Mouse (Mus musculus): ENCODE measurements around the gene Rabgef1. TPM values are rescaled to one million over a fixed set of nuclear protein-coding genes. Genes with fewer than 3 reads are reported as not detected.

Rabgef1 gene
- total and polyA plus RNA-seq, 3 experiments, result 25.8 to 35.1 TPM; not detected in 1

DNA sequence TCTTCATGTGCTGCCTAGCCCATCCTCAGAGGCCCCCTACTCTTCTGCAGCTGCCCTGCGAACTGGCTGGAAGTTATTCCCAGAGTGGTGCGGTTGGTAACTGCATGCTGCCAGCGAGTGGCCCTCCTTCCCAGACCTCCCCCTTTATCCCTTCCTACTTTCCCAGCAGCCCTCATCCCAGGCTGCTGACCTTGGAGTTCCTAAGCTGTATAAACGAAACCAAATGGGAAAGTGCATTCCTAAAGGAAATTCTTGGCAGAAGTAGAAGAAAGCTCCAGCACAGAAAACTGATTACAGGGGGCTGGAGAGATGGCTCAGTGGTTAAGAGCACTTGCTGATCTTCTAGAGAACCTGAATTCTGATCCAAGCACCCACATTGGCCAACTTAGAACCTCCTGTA is 29.6 kb upstream of the Rabgef1 start:
- Histone ChIP-seq H3K4me3 (ENCODE audit: control insufficient read depth in 1 of 2, insufficient read depth in 1 of 2, low read depth in 2 of 2, low read length in 2 of 2) (no peak overlapping the region), H3K79me2 (ENCODE audit: control insufficient read depth, insufficient read depth, low read length, poor library complexity) (peaks cover 1% of the 10 kb centered on the region; the same call in 1 of the 2 replicates), H3K36me3 (ENCODE audit: control insufficient read depth in 1 of 2, insufficient read depth in 2 of 2, low read length in 2 of 2) (peaks cover 0 to 11% of the 10 kb centered on the region in 2 experiments; a peak in 2 of 4 replicates), H3K27ac (ENCODE audit: control insufficient read depth, low read depth, low read length) (no peak overlapping the region), H3K27me3 (ENCODE audit: control insufficient read depth in 1 of 2, insufficient read depth in 2 of 2, low read length in 2 of 2) (no peaks in the 10 kb centered on the region), H3K9me3 (replicated peaks; ENCODE audit: insufficient read depth, low read length) (no peaks in the 10 kb centered on the region), H3K9ac (ENCODE audit: control insufficient read depth, low read depth, low read length, poor library complexity, severe bottlenecking) (no peak overlapping the region), H3K4me1 (ENCODE audit: control insufficient read depth in 1 of 2, insufficient read depth in 2 of 2, low read length in 2 of 2) (peaks cover 0 to 13% of the 10 kb centered on the region in 2 experiments)
- TF ChIP-seq ZNF384 (IDR thresholded peaks at IDR 0.05; ENCODE audit: low read depth, low read length) (no peak), UBTF (IDR thresholded peaks at IDR 0.05; ENCODE audit: borderline replicate concordance, insufficient read depth, low read depth, low read length) (no peak), ZMIZ1 (IDR thresholded peaks at IDR 0.05; ENCODE audit: low read depth, low read length) (no peak), ZC3H11A (IDR thresholded peaks at IDR 0.05; ENCODE audit: low read depth, low read length) (no peak), ETS1 (IDR thresholded peaks at IDR 0.05; ENCODE audit: low read depth, low read length) (no peak), MAFK (IDR thresholded peaks at IDR 0.05; ENCODE audit: borderline replicate concordance, low read depth, low read length) (no peak), JUND (IDR thresholded peaks at IDR 0.05; ENCODE audit: low read depth, low read length) (no peak), POLR2A (IDR thresholded peaks at IDR 0.05; ENCODE audit: control insufficient read depth in 1 of 2, insufficient read depth in 1 of 2, low read depth in 1 of 2, low read length in 2 of 2, poor library complexity in 1 of 2) (no peak), POLR2AphosphoS5 (IDR thresholded peaks at IDR 0.05; ENCODE audit: borderline replicate concordance, low read depth, low read length) (no peak), MYB (IDR thresholded peaks at IDR 0.05; ENCODE audit: low read depth, low read length) (no peak), RAD21 (IDR thresholded peaks at IDR 0.05; ENCODE audit: low read depth, low read length) (no peak), CHD2 (IDR thresholded peaks at IDR 0.05; ENCODE audit: low read length) (no peak), EP300 (IDR thresholded peaks at IDR 0.05; ENCODE audit: low read depth in 1 of 2, low read length in 2 of 2) (no peak), CHD1 (IDR thresholded peaks at IDR 0.05; ENCODE audit: low read depth, low read length) (no peak), MEF2A (IDR thresholded peaks at IDR 0.05; ENCODE audit: extremely low read depth, insufficient replicate concordance, low read depth, low read length, poor library complexity, severe bottlenecking) (no peak), TBP (IDR thresholded peaks at IDR 0.05; ENCODE audit: low read depth, low read length) (no peak), E2F4 (IDR thresholded peaks at IDR 0.05; ENCODE audit: borderline replicate concordance, low read depth, low read length) (no peak), GABPA (IDR thresholded peaks at IDR 0.05; ENCODE audit: low read depth, low read length) (no peak), MYC (IDR thresholded peaks at IDR 0.05; ENCODE audit: low read depth, low read length) (no peak)
- no peak for DNase-seq (ENCODE audit: low read depth, low spot score)

DNA sequence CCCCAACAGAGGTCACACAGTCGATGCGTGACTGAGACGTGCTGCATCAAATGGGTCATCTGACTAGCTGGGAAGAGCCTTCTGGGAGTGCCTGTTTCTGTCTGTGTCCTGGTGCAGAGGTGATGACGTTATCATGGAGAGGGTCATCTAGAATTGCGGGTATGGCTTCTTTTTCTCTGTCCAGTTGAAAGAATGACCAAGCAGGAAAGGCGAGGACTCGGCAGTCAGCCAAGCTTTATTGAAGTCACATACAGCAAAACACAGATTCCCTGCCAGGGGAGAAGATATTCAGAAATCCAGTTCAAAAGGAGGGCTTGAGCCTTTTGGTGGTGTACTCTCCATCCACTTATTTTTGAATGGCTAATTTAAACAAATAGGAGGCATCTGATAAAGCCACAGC is 28.5 kb upstream of the Rabgef1 start:
- Histone ChIP-seq H3K79me2 (ENCODE audit: control insufficient read depth, insufficient read depth, low read length, poor library complexity) (peaks cover 1% of the 10 kb centered on the region; the same call in 1 of the 2 replicates), H3K36me3 (ENCODE audit: control insufficient read depth in 1 of 2, insufficient read depth in 2 of 2, low read length in 2 of 2) (peaks cover 0 to 11% of the 10 kb centered on the region in 2 experiments; a peak in 2 of 4 replicates), H3K9ac (ENCODE audit: control insufficient read depth, low read depth, low read length, poor library complexity, severe bottlenecking) (no peak overlapping the region), H3K27ac (ENCODE audit: control insufficient read depth, low read depth, low read length) (no peak overlapping the region), H3K9me3 (replicated peaks; ENCODE audit: insufficient read depth, low read length) (no peaks in the 10 kb centered on the region), H3K4me3 (ENCODE audit: control insufficient read depth in 1 of 2, insufficient read depth in 1 of 2, low read depth in 2 of 2, low read length in 2 of 2) (no peak overlapping the region), H3K27me3 (ENCODE audit: control insufficient read depth in 1 of 2, insufficient read depth in 2 of 2, low read length in 2 of 2) (no peaks in the 10 kb centered on the region), H3K4me1 (ENCODE audit: control insufficient read depth in 1 of 2, insufficient read depth in 2 of 2, low read length in 2 of 2) (peaks cover 0 to 13% of the 10 kb centered on the region in 2 experiments)
- no peak for DNase-seq (ENCODE audit: low read depth, low spot score)
- TF ChIP-seq POLR2AphosphoS2 (IDR thresholded peaks at IDR 0.05; ENCODE audit: low read length), result no peak
- TF ChIP-seq MAX (IDR thresholded peaks at IDR 0.05; ENCODE audit: low read length), result no peak
- TF ChIP-seq MYC (IDR thresholded peaks at IDR 0.05; ENCODE audit: low read depth, low read length), result no peak
- TF ChIP-seq MAZ (IDR thresholded peaks at IDR 0.05; ENCODE audit: low read depth, low read length), result no peak
- no peak for TF ChIP-seq SMC3 (IDR thresholded peaks at IDR 0.05; ENCODE audit: low read depth, low read length)
- no peak for TF ChIP-seq EP300 (IDR thresholded peaks at IDR 0.05; ENCODE audit: low read depth in 1 of 2, low read length in 2 of 2)
- no peak for TF ChIP-seq NRF1 (IDR thresholded peaks at IDR 0.05; ENCODE audit: insufficient read depth, low read depth, low read length, poor library complexity, severe bottlenecking)
- TF ChIP-seq GATA1 (IDR thresholded peaks at IDR 0.05; ENCODE audit: low read depth, low read length), result no peak
- no peak for TF ChIP-seq POLR2A (IDR thresholded peaks at IDR 0.05; ENCODE audit: control insufficient read depth in 1 of 2, insufficient read depth in 1 of 2, low read depth in 1 of 2, low read length in 2 of 2, poor library complexity in 1 of 2)
- TF ChIP-seq RAD21 (IDR thresholded peaks at IDR 0.05; ENCODE audit: low read depth, low read length), result no peak
- TF ChIP-seq ZC3H11A (IDR thresholded peaks at IDR 0.05; ENCODE audit: low read depth, low read length), result no peak
- no peak for TF ChIP-seq CHD2 (IDR thresholded peaks at IDR 0.05; ENCODE audit: low read length)
- no peak for TF ChIP-seq NELFE (IDR thresholded peaks at IDR 0.05; ENCODE audit: low read depth, low read length)
- no peak for TF ChIP-seq ELF1 (IDR thresholded peaks at IDR 0.05; ENCODE audit: low read depth, low read length)
- TF ChIP-seq POLR2AphosphoS5 (IDR thresholded peaks at IDR 0.05; ENCODE audit: borderline replicate concordance, low read depth, low read length), result no peak
- TF ChIP-seq ZMIZ1 (IDR thresholded peaks at IDR 0.05; ENCODE audit: low read depth, low read length), result no peak
- no peak for TF ChIP-seq MYB (IDR thresholded peaks at IDR 0.05; ENCODE audit: low read depth, low read length)
- TF ChIP-seq USF1 (IDR thresholded peaks at IDR 0.05; ENCODE audit: low read depth, low read length), result no peak
- TF ChIP-seq ZNF384 (IDR thresholded peaks at IDR 0.05; ENCODE audit: low read depth, low read length), result no peak

All from MEL (cell line).